Mouse (Mus musculus): ENCODE results near the gene Morn4. TPM values are rescaled to one million over a fixed set of nuclear protein-coding genes. Genes with fewer than 3 reads are reported as not detected.
"Not testable (repeated sequence)": the region's sequence is repeated elsewhere in the genome, so short reads cannot be mapped to it uniquely, and the experiment has no call there.

The Morn4 gene
- total RNA-seq, 2 experiments from 2014 or later = 2.3 to 3.1 TPM

GRCm38 (mm10) chr19:42085690-42086089, 467 bp downstream of the Morn4 start:
- DNase-seq = no peak

- DNase-seq = not testable (repeated sequence)
Measured at GRCm38 (mm10) chr19:42081613-42082012, 4.5 kb downstream of the Morn4 start.

GRCm38 (mm10) chr19:42080469-42080868, 5.7 kb downstream of the Morn4 start:
- no peak for DNase-seq

GRCm38 (mm10) chr19:42079950-42080349, 6.2 kb downstream of the Morn4 start:
- no peak for DNase-seq

GRCm38 (mm10) chr19:42079006-42079405, 7.2 kb downstream of the Morn4 start:
- DNase-seq = no peak

GRCm38 (mm10) chr19:42078566-42078965, 7.6 kb downstream of the Morn4 start:
- no peak for DNase-seq

- DNase-seq = no peak
Measured at GRCm38 (mm10) chr19:42075992-42076391, 10.2 kb downstream of the Morn4 start.

- DNase-seq = peak in 1 of 2 experiments; percentile 51
Measured at GRCm38 (mm10) chr19:42075051-42075450, 11.1 kb downstream of the Morn4 start.

GRCm38 (mm10) chr19:42072802-42073201, 13.4 kb downstream of the Morn4 start:
- no peak for DNase-seq

- DNase-seq = no peak
Measured at GRCm38 (mm10) chr19:42071886-42072608, 14.1 kb downstream of the Morn4 start.

- no peak for DNase-seq
Measured at GRCm38 (mm10) chr19:42071221-42071620, 14.9 kb downstream of the Morn4 start.

- peak in 1 of 2 experiments; percentile 59 for DNase-seq
Measured at GRCm38 (mm10) chr19:42069241-42069525, 17.0 kb downstream of the Morn4 start.

- DNase-seq = peak; percentile 42 to 58
Measured at GRCm38 (mm10) chr19:42068441-42069240, 17.5 kb downstream of the Morn4 start.

- DNase-seq = no peak
Measured at GRCm38 (mm10) chr19:42061443-42061842, 24.7 kb downstream of the Morn4 start.

- no peak for DNase-seq
Measured at GRCm38 (mm10) chr19:42058426-42058825, 27.7 kb downstream of the Morn4 start.

- DNase-seq = no peak
Measured at GRCm38 (mm10) chr19:42056719-42057409, 29.3 kb downstream of the Morn4 start.

- peak; percentile 72 to 82 for DNase-seq
Measured at GRCm38 (mm10) chr19:42055881-42056280, 30.3 kb downstream of the Morn4 start.

- DNase-seq = no peak
Measured at GRCm38 (mm10) chr19:42054255-42054654, 31.9 kb downstream of the Morn4 start.

GRCm38 (mm10) chr19:42051948-42052347, 34.2 kb downstream of the Morn4 start, which contains the start of gene 4933411K16Rik:
Gene 4933411K16Rik (plus strand): TSS chr19:42052248.
- DNase-seq = no peak

GRCm38 (mm10) chr19:42051351-42051750, 34.8 kb downstream of the Morn4 start:
- no peak for DNase-seq

- DNase-seq = no peak
Measured at GRCm38 (mm10) chr19:42050251-42050650, 35.9 kb downstream of the Morn4 start.

- peak; percentile 84 to 91 for DNase-seq
Measured at GRCm38 (mm10) chr19:42045269-42046102, 40.7 kb downstream of the Morn4 start, which contains the start of gene Hoga1. Gene Hoga1 (plus strand): TSS chr19:42045610.
